Mouse (Mus musculus) megakaryocyte-erythroid progenitor cell, adult 5-6 weeks (primary cell): Measurements from ENCODE around the gene Hist1h2bc. TPM values are rescaled to one million over a fixed set of nuclear protein-coding genes. Genes with fewer than 3 reads are reported as not detected.

Experiments used
- ATAC-seq: replicated peaks from 2 replicates; pipeline ENCODE4 v1.8.0; 2016; ENCODE audit warnings: mild to moderate bottlenecking, inconsistent platforms; ENCODE audit not compliant: severe bottlenecking, poor library complexity, low FRiP score, low TSS enrichment
- total RNA-seq, 2 experiments: library from RNA; stranded (forward) in 1 of 2; stranded (reverse) in 1 of 2; fragments of 200-1000, 215-1000 nt in 1 of 2; fragments of >200 nt in 1 of 2; fragmentation: Nextera tagmentation in 1 of 2; gene quantifications; 2 replicates each; pipeline ENCODE4 v1.2.3; 2014 to 2017

Gene Hist1h2bc
- 74.9 and 133 TPM in 2 replicates for total RNA-seq (2014; fragmentation: Nextera tagmentation)
- 136 and 209 TPM in 2 replicates for total RNA-seq (2017)

GRCm38 (mm10) chr13:23683755-23684281 lies at the start of gene Hist1h2bc, which contains the start of gene Hist1h2ac:
Gene Hist1h2bc (plus strand): TSS chr13:23684199.
Gene Hist1h2ac (minus strand): TSS chr13:23683948.
- ATAC-seq, result peak; percentile 88

- no peak for ATAC-seq
These were observed 24.2 kb upstream of the Hist1h2bc start for GRCm38 (mm10) chr13:23659636-23660366.

- ATAC-seq, result no peak
These were observed 21.5 kb upstream of the Hist1h2bc start for GRCm38 (mm10) chr13:23662536-23662935.

GRCm38 (mm10) chr13:23681990-23682582 lies 1.9 kb upstream of the Hist1h2bc start:
- ATAC-seq, result no peak

GRCm38 (mm10) chr13:23682623-23682946 lies 1.4 kb upstream of the Hist1h2bc start:
- no peak for ATAC-seq

- 0 out of 2 replicates have a peak, but pooled peaks have one; percentile 10 for ATAC-seq
These were observed 848 bp upstream of the Hist1h2bc start for GRCm38 (mm10) chr13:23682947-23683754.

- peak; percentile 47 for ATAC-seq
These were observed 421 bp downstream of the Hist1h2bc start for GRCm38 (mm10) chr13:23684295-23684945.

- ATAC-seq, result peak; percentile 23
These were observed 1.3 kb downstream of the Hist1h2bc start for GRCm38 (mm10) chr13:23685121-23685861.

- ATAC-seq, result no peak
These were observed 2.0 kb downstream of the Hist1h2bc start for GRCm38 (mm10) chr13:23685966-23686365.

GRCm38 (mm10) chr13:23687181-23687580 lies 3.2 kb downstream of the Hist1h2bc start:
- no peak for ATAC-seq

GRCm38 (mm10) chr13:23687907-23688306 lies 3.9 kb downstream of the Hist1h2bc start:
- no peak for ATAC-seq

- no peak for ATAC-seq
These were observed 5.0 kb downstream of the Hist1h2bc start for GRCm38 (mm10) chr13:23688956-23689355.

GRCm38 (mm10) chr13:23689459-23689858 lies 5.5 kb downstream of the Hist1h2bc start:
- no peak for ATAC-seq

GRCm38 (mm10) chr13:23693856-23694440 lies 9.9 kb downstream of the Hist1h2bc start:
- no peak for ATAC-seq

GRCm38 (mm10) chr13:23694956-23695355 lies 11.0 kb downstream of the Hist1h2bc start:
- no peak for ATAC-seq

- ATAC-seq, result no peak
These were observed 11.5 kb downstream of the Hist1h2bc start, which contains the start of gene Hist1h1t for GRCm38 (mm10) chr13:23695514-23695913. Gene Hist1h1t (plus strand): TSS chr13:23695814.

- ATAC-seq, result no peak
These were observed 12.1 kb downstream of the Hist1h2bc start for GRCm38 (mm10) chr13:23696061-23696474.
